Mouse (Mus musculus) brown adipose tissue, adult 24 weeks (tissue): ENCODE results near the gene Cuedc2. TPM values are rescaled to one million over a fixed set of nuclear protein-coding genes. Genes with fewer than 3 reads are reported as not detected.

ENCODE experiments used
- H3K27ac ChIP-seq: fragments of 200-500 bp; replicated peaks from 2 replicates; pipeline ENCODE4 v1.5.1; 2012; ENCODE audit warnings: low read depth, mild to moderate bottlenecking, low read length
- H3K4me1 ChIP-seq: fragments of 200-500 bp; 2 replicates; pipeline ENCODE4 v1.6.1; 2012; ENCODE audit warnings: low read length, mixed read lengths; ENCODE audit not compliant: control insufficient read depth, insufficient read depth, insufficient read length
- H3K4me3 ChIP-seq: fragments of 200-500 bp; 2 replicates; pipeline ENCODE4 v1.5.1; 2012; ENCODE audit warnings: low read depth, mild to moderate bottlenecking, low read length, moderate library complexity; ENCODE audit not compliant: insufficient read depth
- polyA plus RNA-seq: library from polyadenylated mRNA; stranded (reverse); fragments of >200 nt; gene quantifications from 2 replicates; pipeline ENCODE4 v1.2.4, GENCODE M21; 2012; ENCODE audit not compliant: missing spikeins, insufficient read depth, insufficient read length

Gene Cuedc2
- polyA plus RNA-seq: 61.9 and 67.2 TPM in 2 replicates

- Histone ChIP-seq H3K4me1 (no peaks in the 10 kb centered on the region), H3K27ac (peak within 1 kb of the TSS; percentile 75), H3K4me3 (peak within 1 kb of the TSS; percentile 95)
These were observed at the start of gene Cuedc2 for GRCm38 (mm10) chr19:46338331-46338936. TSS of gene Cuedc2 (minus strand) at chr19:46338702.

GRCm38 (mm10) chr19:46382275-46382674 lies 43.8 kb upstream of the Cuedc2 start:
- Histone ChIP-seq H3K4me3 (no peak overlapping the region), H3K4me1 (no peaks in the 10 kb centered on the region), H3K27ac (no peak overlapping the region)

DNA sequence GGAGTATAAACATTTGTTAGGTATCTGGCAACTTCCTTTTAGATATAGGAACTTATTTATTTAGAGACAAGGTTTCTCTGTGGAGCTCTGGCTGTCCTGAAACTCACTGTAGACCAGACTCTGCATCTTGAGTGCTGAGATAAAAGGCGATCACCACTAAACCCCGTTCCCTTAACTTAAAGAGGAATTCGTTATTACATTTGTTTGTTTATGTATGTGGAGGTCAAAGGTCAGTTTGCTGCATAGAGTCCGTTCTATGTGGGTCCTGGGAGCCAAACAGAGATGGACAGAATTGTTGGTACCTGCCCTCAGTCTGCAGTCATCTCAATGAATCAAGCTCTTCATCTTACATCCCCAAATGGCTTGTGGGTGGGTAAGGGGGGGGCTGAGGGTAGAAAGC lies 37.4 kb upstream of the Cuedc2 start:
- H3K4me1 ChIP-seq: no peaks in the 10 kb centered on the region
- no peak overlapping the region for H3K4me3 ChIP-seq
- H3K27ac ChIP-seq: no peak overlapping the region

- H3K4me3 ChIP-seq: no peak overlapping the region
- H3K4me1 ChIP-seq: no peaks in the 10 kb centered on the region
These were observed 37.0 kb upstream of the Cuedc2 start for GRCm38 (mm10) chr19:46375489-46375888.

GRCm38 (mm10) chr19:46374477-46375088 lies 36.1 kb upstream of the Cuedc2 start:
- Histone ChIP-seq H3K4me3 (no peak overlapping the region), H3K4me1 (no peaks in the 10 kb centered on the region), H3K27ac (no peak overlapping the region)

More at GRCm38 (mm10) chr19:46375489-46375888, 37.0 kb upstream of the Cuedc2 start:
- H3K27ac ChIP-seq: no peak overlapping the region

- Histone ChIP-seq H3K4me1 (no peaks in the 10 kb centered on the region), H3K4me3 (no peak overlapping the region), H3K27ac (no peak overlapping the region)
These were observed 30.7 kb upstream of the Cuedc2 start for GRCm38 (mm10) chr19:46369204-46369603.

- Histone ChIP-seq H3K4me3 (no peak overlapping the region), H3K4me1 (0 out of 2 replicates have a peak, but pooled peaks cover 2% of the 10 kb centered on the region), H3K27ac (no peak overlapping the region)
These were observed 29.5 kb upstream of the Cuedc2 start for GRCm38 (mm10) chr19:46367798-46368590.

- H3K27ac ChIP-seq: no peak overlapping the region
- peaks cover 2% of the 10 kb centered on the region; the same call in 1 of the 2 replicates for H3K4me1 ChIP-seq
These were observed 24.9 kb upstream of the Cuedc2 start for GRCm38 (mm10) chr19:46363294-46364009.

GRCm38 (mm10) chr19:46362104-46362503 lies 23.6 kb upstream of the Cuedc2 start:
- H3K27ac ChIP-seq: no peak overlapping the region
- H3K4me1 ChIP-seq: peaks cover 7% of the 10 kb centered on the region
- no peak overlapping the region for H3K4me3 ChIP-seq

More at GRCm38 (mm10) chr19:46363294-46364009, 24.9 kb upstream of the Cuedc2 start:
- H3K4me3 ChIP-seq: no peak overlapping the region

DNA sequence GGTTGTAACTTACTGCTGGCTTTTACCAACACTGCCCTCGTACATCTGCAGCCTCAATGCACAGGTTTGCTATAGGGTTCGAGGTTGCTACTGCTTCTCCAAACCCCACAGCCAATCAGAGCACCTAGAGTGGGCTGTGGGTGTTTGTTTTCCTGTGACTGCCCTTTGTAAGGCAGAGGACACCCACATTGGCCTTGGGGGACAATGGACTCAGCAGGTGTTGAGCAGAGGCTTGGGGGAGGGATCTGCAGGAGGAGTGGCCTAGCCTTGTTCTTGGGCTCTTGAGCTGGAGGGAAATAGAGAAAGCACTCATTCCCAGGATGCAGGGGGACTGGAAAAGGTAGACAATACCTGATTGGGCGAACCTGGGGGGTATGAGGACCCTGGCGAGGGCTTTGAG lies 19.9 kb upstream of the Cuedc2 start:
- peak overlapping the region; percentile 69 for H3K27ac ChIP-seq
- peak overlapping the region; percentile 79; the same call in 1 of the 2 replicates for H3K4me3 ChIP-seq

GRCm38 (mm10) chr19:46357344-46358280 lies 19.1 kb upstream of the Cuedc2 start:
- peak overlapping the region; percentile 69 for H3K27ac ChIP-seq
- peaks cover 5% of the 10 kb centered on the region for H3K4me1 ChIP-seq
- peak overlapping the region; percentile 79 for H3K4me3 ChIP-seq

More for the DNA sequence above, 19.9 kb upstream of the Cuedc2 start:
- peaks cover 5% of the 10 kb centered on the region for H3K4me1 ChIP-seq

GRCm38 (mm10) chr19:46356701-46357138 lies 18.2 kb upstream of the Cuedc2 start:
- H3K27ac ChIP-seq: no peak overlapping the region; the same call in 1 of the 2 replicates
- peaks cover 5% of the 10 kb centered on the region for H3K4me1 ChIP-seq
- peak overlapping the region; percentile 79 for H3K4me3 ChIP-seq

DNA sequence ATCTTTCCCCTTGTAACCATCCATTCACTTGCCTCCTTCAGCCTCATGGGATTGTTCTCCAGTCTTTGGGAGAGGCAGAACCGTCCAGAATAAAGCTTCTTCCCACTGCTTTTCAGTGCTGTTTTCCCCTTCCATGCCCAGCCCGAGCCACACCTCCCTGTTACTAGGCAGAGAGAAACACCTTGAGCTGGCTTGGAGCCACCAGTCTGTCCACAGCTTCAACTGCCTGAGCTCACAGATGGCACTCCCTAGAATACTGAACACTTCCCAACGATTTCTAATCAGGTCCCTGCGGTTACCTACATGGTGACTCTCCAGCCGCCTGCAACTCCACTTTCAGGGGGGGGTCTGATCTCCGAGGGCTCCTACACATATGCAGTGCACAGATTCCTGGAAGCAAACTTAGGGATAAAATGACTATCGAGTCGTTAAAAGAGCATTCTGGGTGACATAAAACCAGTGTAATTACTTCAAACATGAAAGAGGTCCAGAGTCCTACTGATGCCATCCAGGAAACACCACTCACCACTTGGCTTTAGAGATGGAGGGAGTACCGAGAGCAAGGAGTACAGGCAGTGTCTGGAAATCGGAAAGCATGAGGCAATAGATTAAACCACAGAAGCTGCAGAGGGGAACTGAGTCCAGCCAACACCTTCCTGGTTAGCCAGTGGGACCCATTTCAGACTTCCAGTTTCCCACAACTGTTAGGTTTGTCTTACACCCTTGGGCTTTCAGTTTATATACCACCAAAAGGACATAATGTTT lies 11.8 kb upstream of the Cuedc2 start, which contains the start of gene 2310034G01Rik:
Gene 2310034G01Rik, minus strand, starts transcription at position 135 of the 765 bp plus-strand sequence.
- Histone ChIP-seq H3K27ac (no peak within 1 kb of the TSS), H3K4me3 (peak within 1 kb of the TSS; percentile 78), H3K4me1 (no peaks in the 10 kb centered on the region)
